Comparison of ENCODE assay signal across 17 mouse cellular contexts in genomic region chr11:51414520-51414919, GRCm38 (mm10).
A peak's percentile ranks its signal among the peaks of the same experiment; 100 is the strongest.
DNase-seq lines count a peak whose midpoint lies in the region; ATAC-seq lines count a peak whose summit lies in the region.
"Had no signal": no experiment of that assay in that cellular context is flagged by ENCODE, and none has a peak within 500 bp of the region (broad histone marks: within the 10 kb centered on the region; RNA-seq: fewer than 3 reads in every experiment).

No protein-coding gene starts in this region.

- H3K27ac ChIP-seq in forebrain, embryonic 16.5 days (ENCODE audit: low read length) = no peak overlapping the region
- no peak overlapping the region for H3K27ac ChIP-seq in forebrain, embryonic 13.5 days
- H3K27ac ChIP-seq in liver, embryonic 13.5 days = peak overlapping the region; percentile 76
- no peak overlapping the region for H3K27ac ChIP-seq in liver, embryonic 11.5 days (ENCODE audit: low read depth, low read length)
- H3K27ac ChIP-seq in embryonic facial prominence, embryonic 14.5 days (replicated peaks; ENCODE audit: low read depth, low read length) = peak overlapping the region; percentile 33; the same call in 1 of the 2 replicates
- H3K27ac ChIP-seq: heart, embryonic 13.5 days; hindbrain, embryonic 12.5 days had no signal

- H3K4me2 ChIP-seq in forebrain, embryonic 16.5 days (ENCODE audit: low read length) = no peak overlapping the region
- no peak overlapping the region for H3K4me2 ChIP-seq in forebrain, embryonic 13.5 days
- peak overlapping the region; percentile 33 for H3K4me2 ChIP-seq in liver, embryonic 13.5 days
- H3K4me2 ChIP-seq in liver, embryonic 11.5 days = no peak overlapping the region
- no peak overlapping the region for H3K4me2 ChIP-seq in embryonic facial prominence, embryonic 14.5 days (ENCODE audit: low read depth, low read length)
- H3K4me2 ChIP-seq: heart, embryonic 13.5 days; hindbrain, embryonic 12.5 days had no signal

- H3K27me3 ChIP-seq in forebrain, embryonic 16.5 days (replicated peaks; ENCODE audit: control insufficient read depth, insufficient read depth, low read length) = no peaks in the 10 kb centered on the region
- H3K27me3 ChIP-seq in forebrain, embryonic 13.5 days = no peaks in the 10 kb centered on the region
- no peaks in the 10 kb centered on the region for H3K27me3 ChIP-seq in liver, embryonic 13.5 days
- no peaks in the 10 kb centered on the region for H3K27me3 ChIP-seq in liver, embryonic 11.5 days (replicated peaks; ENCODE audit: control insufficient read depth, insufficient read depth, low read length)
- H3K27me3 ChIP-seq in embryonic facial prominence, embryonic 14.5 days (replicated peaks; ENCODE audit: control insufficient read depth, insufficient read depth, low read length) = 0 out of 2 replicates have a peak, but pooled peaks cover 2% of the 10 kb centered on the region
- H3K27me3 ChIP-seq: hindbrain, embryonic 12.5 days had no signal

- ATAC-seq in forebrain, embryonic 16.5 days = peak; percentile 31; the same call in 1 of the 2 replicates
- ATAC-seq in forebrain, embryonic 13.5 days = no peak
- ATAC-seq in liver, embryonic 13.5 days (ENCODE audit: low read depth) = no peak
- no peak for ATAC-seq in liver, embryonic 11.5 days (replicated peaks; ENCODE audit: low FRiP score)
- ATAC-seq in embryonic facial prominence, embryonic 14.5 days (ENCODE audit: low read depth) = 0 out of 2 replicates have a peak, but pooled peaks have one; percentile 57
- no peak for ATAC-seq in frontal cortex, adult (ENCODE audit: low TSS enrichment)
- ATAC-seq: hindbrain, embryonic 16.5 days had no signal

- peaks cover 7% of the 10 kb centered on the region for H3K4me1 ChIP-seq in forebrain, embryonic 16.5 days (replicated peaks; ENCODE audit: control insufficient read depth, insufficient read depth, low read length)
- H3K4me1 ChIP-seq in forebrain, embryonic 13.5 days = 0 out of 2 replicates have a peak, but pooled peaks cover 3% of the 10 kb centered on the region
- H3K4me1 ChIP-seq in liver, embryonic 13.5 days (replicated peaks) = peaks cover 56% of the 10 kb centered on the region
- H3K4me1 ChIP-seq in liver, embryonic 11.5 days (replicated peaks; ENCODE audit: control insufficient read depth, insufficient read depth, low read length) = no peaks in the 10 kb centered on the region
- peaks cover 28% of the 10 kb centered on the region for H3K4me1 ChIP-seq in embryonic facial prominence, embryonic 14.5 days (ENCODE audit: control insufficient read depth, insufficient read depth, low read length)

- no peak for DNase-seq in liver, embryonic 13.5 days
- no peak for DNase-seq in liver, embryonic 11.5 days (ENCODE audit: low spot score)
- peak; percentile 60 for DNase-seq in Muller cell, postnatal 12 days (ENCODE audit: inconsistent ontology term)
- peak; percentile 69 for DNase-seq in embryonic facial prominence, embryonic 14.5 days (ENCODE audit: low spot score)
- DNase-seq: adrenal gland, adult 2 months; adrenal gland, postnatal 25 days; cerebellum, adult 2 months; cerebellum, postnatal 10 days; gastrocnemius, postnatal 36 days; heart, adult 11 months; heart, postnatal 36 days had no signal

- H3K4me3 ChIP-seq in forebrain, embryonic 16.5 days (replicated peaks; ENCODE audit: low read length) = no peak overlapping the region
- no peak overlapping the region for H3K4me3 ChIP-seq in forebrain, embryonic 13.5 days
- H3K4me3 ChIP-seq in liver, embryonic 13.5 days (replicated peaks) = no peak overlapping the region
- H3K4me3 ChIP-seq in liver, embryonic 11.5 days (ENCODE audit: low read depth, low read length) = no peak overlapping the region
- no peak overlapping the region for H3K4me3 ChIP-seq in embryonic facial prominence, embryonic 14.5 days (ENCODE audit: low read depth, low read length)
- H3K4me3 ChIP-seq: heart, embryonic 13.5 days; hindbrain, embryonic 12.5 days had no signal

- 47% methylated on average over 7 of the region's 7 CpGs for WGBS in forebrain, embryonic 16.5 days
- 82% methylated on average over 7 of the region's 7 CpGs for WGBS in forebrain, embryonic 13.5 days
- WGBS in liver, embryonic 13.5 days (ENCODE audit: insufficient replicate concordance) = 76% methylated on average over 7 of the region's 7 CpGs
- 80% methylated on average over 7 of the region's 7 CpGs for WGBS in liver, embryonic 11.5 days
- 62% methylated on average over 7 of the region's 7 CpGs for WGBS in embryonic facial prominence, embryonic 14.5 days

- no peak overlapping the region for H3K9ac ChIP-seq in forebrain, embryonic 16.5 days (replicated peaks; ENCODE audit: low read depth, low read length)
- no peak overlapping the region for H3K9ac ChIP-seq in forebrain, embryonic 13.5 days
- H3K9ac ChIP-seq in liver, embryonic 13.5 days = peak overlapping the region; percentile 27; the same call in 1 of the 2 replicates
- H3K9ac ChIP-seq in liver, embryonic 11.5 days (ENCODE audit: low read depth, low read length) = no peak overlapping the region
- no peak overlapping the region for H3K9ac ChIP-seq in embryonic facial prominence, embryonic 14.5 days (ENCODE audit: low read depth, low read length)
- H3K9ac ChIP-seq: heart, embryonic 13.5 days; hindbrain, embryonic 12.5 days had no signal

- H3K36me3 ChIP-seq in forebrain, embryonic 16.5 days (ENCODE audit: control insufficient read depth, insufficient read depth) = no peaks in the 10 kb centered on the region
- no peaks in the 10 kb centered on the region for H3K36me3 ChIP-seq in forebrain, embryonic 13.5 days (ENCODE audit: poor library complexity, severe bottlenecking)
- no peaks in the 10 kb centered on the region for H3K36me3 ChIP-seq in liver, embryonic 13.5 days
- no peaks in the 10 kb centered on the region for H3K36me3 ChIP-seq in liver, embryonic 11.5 days (ENCODE audit: control insufficient read depth, insufficient read depth, low read length)
- H3K36me3 ChIP-seq in embryonic facial prominence, embryonic 14.5 days (ENCODE audit: control insufficient read depth, insufficient read depth, low read length) = no peaks in the 10 kb centered on the region
- H3K36me3 ChIP-seq: heart, embryonic 13.5 days; hindbrain, embryonic 12.5 days had no signal

- H3K9me3 ChIP-seq in forebrain, embryonic 16.5 days (ENCODE audit: control insufficient read depth, low read length) = no peaks in the 10 kb centered on the region
- no peaks in the 10 kb centered on the region for H3K9me3 ChIP-seq in forebrain, embryonic 13.5 days (replicated peaks)
- H3K9me3 ChIP-seq in liver, embryonic 13.5 days (replicated peaks) = no peaks in the 10 kb centered on the region
- no peaks in the 10 kb centered on the region for H3K9me3 ChIP-seq in liver, embryonic 11.5 days (ENCODE audit: control insufficient read depth, low read length)
- no peaks in the 10 kb centered on the region for H3K9me3 ChIP-seq in embryonic facial prominence, embryonic 14.5 days (ENCODE audit: control insufficient read depth, low read length)
- H3K9me3 ChIP-seq: heart, embryonic 13.5 days; hindbrain, embryonic 12.5 days had no signal

Comparison
In these comparisons a context has a peak if more than half of its experiments do, and no peak if none do; other contexts are left out.
1. ATAC-seq: peak in forebrain, embryonic 16.5 days (single experiment) and embryonic facial prominence, embryonic 14.5 days (single experiment); none in forebrain, embryonic 13.5 days (single experiment), liver, embryonic 13.5 days (single experiment), liver, embryonic 11.5 days (single experiment) and frontal cortex, adult (single experiment).
2. H3K27ac ChIP-seq: peak in liver, embryonic 13.5 days (single experiment) and embryonic facial prominence, embryonic 14.5 days (single experiment); none in forebrain, embryonic 16.5 days (single experiment), forebrain, embryonic 13.5 days (single experiment) and liver, embryonic 11.5 days (single experiment).
3. DNase-seq: peak in Muller cell, postnatal 12 days (single experiment) and embryonic facial prominence, embryonic 14.5 days (single experiment); none in liver, embryonic 13.5 days (single experiment) and liver, embryonic 11.5 days (single experiment).